Mouse (Mus musculus) lung, postnatal 0 days (tissue): ENCODE measurements at regions not wholly inside any gene's neighbourhood (a gene's known extent, or its start where the extent isn't known, plus 50 kb on each side); places are given as distances from the start of the nearest gene placed in this dataset.

Source experiments
- CTCF ChIP-seq: IDR thresholded peaks from 2 replicates; pipeline ENCODE4 v1.5.1; 2016; ENCODE audit warnings: antibody characterized with exemption, mild to moderate bottlenecking
- EP300 ChIP-seq: IDR thresholded peaks from 2 replicates; pipeline ENCODE4 v1.6.1; 2016; ENCODE audit warnings: antibody characterized with exemption, mild to moderate bottlenecking, control low read depth

DNA sequence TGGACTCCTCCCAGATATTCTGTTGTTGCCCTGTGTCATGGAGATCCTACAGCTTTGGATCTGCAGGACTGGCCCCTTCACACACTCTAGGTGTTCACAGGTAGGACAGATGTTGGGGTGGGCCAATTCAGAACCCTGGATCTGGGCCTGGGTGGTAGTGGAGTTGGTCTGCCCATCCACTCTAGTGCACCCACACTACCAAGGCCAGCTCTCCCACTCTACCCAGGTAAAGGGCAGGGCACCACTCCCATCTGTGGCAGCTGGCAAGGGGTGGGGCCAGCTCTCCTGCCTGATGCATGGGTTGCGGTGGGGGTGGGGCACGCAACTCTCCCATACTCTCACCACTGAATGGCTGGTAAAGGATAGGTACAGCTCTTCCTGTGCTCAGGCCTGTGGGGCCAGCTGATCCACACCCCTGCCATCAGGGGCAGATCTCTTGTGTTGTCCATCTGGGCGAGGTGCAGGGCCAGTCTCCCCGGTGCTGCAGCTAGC lies 76.5 kb downstream of the Gja1 start:
- TF ChIP-seq EP300 (no peak), CTCF (no peak)
